28 mouse cellular contexts compared by ENCODE assay signal in genomic region chr7:44535657-44536589, GRCm38 (mm10). TPM values are rescaled to one million over a fixed set of nuclear protein-coding genes. Genes with fewer than 3 reads are reported as not detected.
DNase-seq lines count a peak whose midpoint lies in the region; ATAC-seq and TF ChIP-seq lines count a peak whose summit lies in the region.
"Had no signal": no experiment of that assay in that cellular context is flagged by ENCODE, and none has a peak within 500 bp of the region (broad histone marks: within the 10 kb centered on the region; RNA-seq: fewer than 3 reads in every experiment).

No protein-coding gene starts in this region.

- DNase-seq in cerebellum, adult 2 months, result no peak
- no peak for DNase-seq in cerebellum, postnatal 25 days
- DNase-seq in heart, postnatal 4 days, result no peak
- DNase-seq in spleen, postnatal 36 days (ENCODE audit: low spot score in 2 of 2), result peak; percentile 68 to 74
- no peak for DNase-seq in spleen, postnatal 14 days (ENCODE audit: low spot score in 2 of 2)
- DNase-seq in thymus, adult 2 months, result no peak
- DNase-seq: adrenal gland, postnatal 10 days; gastrocnemius, postnatal 25 days; kidney, adult 11 months; lung, embryonic 14.5 days; thymus, adult 18-20 months had no signal

- H3K9me3 ChIP-seq in heart, embryonic 16.5 days (replicated peaks; ENCODE audit: control insufficient read depth, low read length), result no peaks in the 10 kb centered on the region
- H3K9me3 ChIP-seq in midbrain, embryonic 15.5 days, result no peaks in the 10 kb centered on the region
- H3K9me3 ChIP-seq: forebrain, embryonic 10.5 days; G1E; heart, embryonic 10.5 days; hindbrain, embryonic 15.5 days; kidney, embryonic 15.5 days; limb, embryonic 15.5 days; midbrain, embryonic 13.5 days had no signal

- H3K27me3 ChIP-seq in cerebellum, adult 2 months (ENCODE audit: control insufficient read depth, insufficient read depth, low read length), result no peaks in the 10 kb centered on the region
- H3K27me3 ChIP-seq in heart, embryonic 16.5 days (ENCODE audit: control insufficient read depth, insufficient read depth, low read length), result no peaks in the 10 kb centered on the region
- H3K27me3 ChIP-seq in midbrain, embryonic 15.5 days (replicated peaks), result no peaks in the 10 kb centered on the region
- H3K27me3 ChIP-seq in thymus, adult 2 months (ENCODE audit: control insufficient read depth, insufficient read depth, low read length), result no peaks in the 10 kb centered on the region
- H3K27me3 ChIP-seq: hindbrain, embryonic 15.5 days; kidney, embryonic 15.5 days; limb, embryonic 15.5 days; midbrain, embryonic 13.5 days had no signal

- H3K4me2 ChIP-seq in heart, embryonic 16.5 days (ENCODE audit: low read depth, low read length), result no peak overlapping the region
- H3K4me2 ChIP-seq in midbrain, embryonic 15.5 days, result no peak overlapping the region
- H3K4me2 ChIP-seq: hindbrain, embryonic 15.5 days; kidney, embryonic 15.5 days; limb, embryonic 15.5 days; lung, embryonic 14.5 days; midbrain, embryonic 13.5 days had no signal

- TF ChIP-seq CTCF in cerebellum, adult 2 months (IDR thresholded peaks at IDR 0.05; ENCODE audit: borderline replicate concordance, insufficient read depth, low read depth, low read length), result no peak
- TF ChIP-seq CTCF in thymus, adult 2 months (IDR thresholded peaks at IDR 0.05; ENCODE audit: borderline replicate concordance, control insufficient read depth, extremely low read depth, insufficient read depth, low read length, poor library complexity), result no peak

- H3K4me1 ChIP-seq in cerebellum, adult 2 months (ENCODE audit: control insufficient read depth, insufficient read depth, low read length), result peaks cover 27% of the 10 kb centered on the region
- peaks cover 13% of the 10 kb centered on the region for H3K4me1 ChIP-seq in heart, embryonic 16.5 days (ENCODE audit: control insufficient read depth, insufficient read depth, low read length)
- H3K4me1 ChIP-seq in midbrain, embryonic 15.5 days, result no peaks in the 10 kb centered on the region
- H3K4me1 ChIP-seq in thymus, adult 2 months (replicated peaks; ENCODE audit: control insufficient read depth, insufficient read depth, low read length), result peaks cover 15% of the 10 kb centered on the region
- H3K4me1 ChIP-seq: forebrain, embryonic 10.5 days; hindbrain, embryonic 15.5 days; kidney, embryonic 15.5 days; midbrain, embryonic 13.5 days had no signal

- peak overlapping the region; percentile 14; the same call in 1 of the 2 replicates for H3K9ac ChIP-seq in heart, embryonic 16.5 days (ENCODE audit: low read length)
- no peak overlapping the region for H3K9ac ChIP-seq in midbrain, embryonic 15.5 days
- H3K9ac ChIP-seq: hindbrain, embryonic 15.5 days; kidney, embryonic 15.5 days; limb, embryonic 15.5 days; liver, embryonic 14.5 days; lung, embryonic 14.5 days; midbrain, embryonic 13.5 days had no signal

- peaks cover 42% of the 10 kb centered on the region for H3K36me3 ChIP-seq in heart, embryonic 16.5 days (ENCODE audit: control insufficient read depth, insufficient read depth)
- no peaks in the 10 kb centered on the region for H3K36me3 ChIP-seq in midbrain, embryonic 15.5 days (replicated peaks)
- peaks cover 29% of the 10 kb centered on the region for H3K36me3 ChIP-seq in thymus, adult 2 months (ENCODE audit: control insufficient read depth, insufficient read depth, low read length)

- no peak overlapping the region for H3K4me3 ChIP-seq in cerebellum, adult 2 months (replicated peaks; ENCODE audit: insufficient read depth, low read depth, low read length)
- no peak overlapping the region for H3K4me3 ChIP-seq in heart, embryonic 16.5 days (ENCODE audit: low read length)
- H3K4me3 ChIP-seq in midbrain, embryonic 15.5 days, result no peak overlapping the region
- H3K4me3 ChIP-seq in thymus, adult 2 months (ENCODE audit: control insufficient read depth, insufficient read depth, low read length), result no peak overlapping the region
- H3K4me3 ChIP-seq: forebrain, embryonic 10.5 days; heart, embryonic 10.5 days; hindbrain, embryonic 15.5 days; kidney, embryonic 15.5 days; limb, embryonic 15.5 days; midbrain, embryonic 13.5 days had no signal

- ATAC-seq in heart, embryonic 16.5 days (replicated peaks; ENCODE audit: extremely low read depth, insufficient read depth, low FRiP score), result no peak
- ATAC-seq in midbrain, embryonic 15.5 days (replicated peaks), result no peak
- ATAC-seq: CD4-positive, CD25-positive, alpha-beta regulatory T cell, adult 4 months; forebrain, embryonic 16.5 days; midbrain, embryonic 13.5 days had no signal

- WGBS in cerebellum, adult 2 months, result 87% methylated on average over 27 of the region's 27 CpGs
- 86% methylated on average over 27 of the region's 27 CpGs for WGBS in heart, embryonic 16.5 days
- WGBS in midbrain, embryonic 15.5 days, result 94% methylated on average over 27 of the region's 27 CpGs
- 92% methylated on average over 27 of the region's 27 CpGs for WGBS in thymus, adult 2 months

- TF ChIP-seq POLR2A in cerebellum, adult 2 months (IDR thresholded peaks at IDR 0.05; ENCODE audit: borderline replicate concordance, insufficient read depth, low read length), result no peak
- no peak for TF ChIP-seq POLR2A in thymus, adult 2 months (IDR thresholded peaks at IDR 0.05; ENCODE audit: control insufficient read depth, extremely low read depth, insufficient read depth, low read length, poor library complexity)

- H3K27ac ChIP-seq in cerebellum, adult 2 months (ENCODE audit: insufficient read depth, low read length), result peak overlapping the region; percentile 14; the same call in 1 of the 2 replicates
- peak overlapping the region; percentile 23; the same call in 1 of the 2 replicates for H3K27ac ChIP-seq in heart, embryonic 16.5 days (ENCODE audit: low read length)
- H3K27ac ChIP-seq in midbrain, embryonic 15.5 days, result no peak overlapping the region
- no peak overlapping the region for H3K27ac ChIP-seq in thymus, adult 2 months (ENCODE audit: control insufficient read depth, insufficient read depth, low read length)
- H3K27ac ChIP-seq: forebrain, embryonic 10.5 days; heart, embryonic 10.5 days; hindbrain, embryonic 15.5 days; kidney, embryonic 15.5 days; limb, embryonic 15.5 days; liver, embryonic 14.5 days; midbrain, embryonic 13.5 days had no signal

RNA-seq across cellular contexts. Expression of gene Spib, which starts 4.1 kb away (rescaled TPM):
- 0.16 and 0.19 TPM in 2 replicates for polyA plus RNA-seq in cerebellum, adult 2 months (2012; rRNA removed)
- 4.0 and 5.9 TPM in 2 replicates for polyA plus RNA-seq in heart, embryonic 16.5 days (2015; fragmentation: Nextera tagmentation; extraction: Ambion mirVana)
- under 1 TPM; 0.43 to 0.76 TPM for total RNA-seq in heart, postnatal 4 days (2021)
- polyA plus RNA-seq in midbrain, embryonic 15.5 days (2015; fragmentation: Nextera tagmentation; extraction: Ambion mirVana), result 0.05 TPM in 1 of 2 replicates, not detected in the other
- 40.3 and 43.3 TPM in 2 replicates for polyA plus RNA-seq in thymus, adult 2 months (2012; rRNA removed)
- total RNA-seq: G1E had no signal
- polyA plus RNA-seq: embryonic facial prominence, embryonic 11.5 days; forebrain, embryonic 10.5 days; forebrain, embryonic 16.5 days; G1E; hindbrain, embryonic 15.5 days; midbrain, embryonic 13.5 days; neural tube, embryonic 11.5 days had no signal

RNA-seq across cellular contexts. Expression of gene Mybpc2, which starts 11.5 kb away (rescaled TPM):
- polyA plus RNA-seq in cerebellum, adult 2 months (2012; rRNA removed), result 0.14 and 0.18 TPM in 2 replicates
- polyA plus RNA-seq in heart, embryonic 16.5 days (2015; fragmentation: Nextera tagmentation; extraction: Ambion mirVana), result 4.5 and 4.6 TPM in 2 replicates
- total RNA-seq in heart, postnatal 4 days (2021), result 10 to 100 TPM; 15.3 to 15.8 TPM
- polyA plus RNA-seq in midbrain, embryonic 15.5 days (2015; fragmentation: Nextera tagmentation; extraction: Ambion mirVana), result 0.19 and 0.28 TPM in 2 replicates
- polyA plus RNA-seq in thymus, adult 2 months (2012; rRNA removed), result 0.53 and 0.55 TPM in 2 replicates
- total RNA-seq: megakaryocyte, adult 5-6 weeks had no signal
- polyA plus RNA-seq: brain, embryonic 14.5 days; CD4-positive, CD25-positive, alpha-beta regulatory T cell, adult 4 months; embryonic facial prominence, embryonic 11.5 days; G1E; liver, embryonic 14.5 days; neural tube, embryonic 11.5 days had no signal

RNA-seq across cellular contexts. Expression of gene Pold1, which starts 12.7 kb away (rescaled TPM):
- 21.6 and 25.1 TPM in 2 replicates for polyA plus RNA-seq in cerebellum, adult 2 months (2012; rRNA removed)
- polyA plus RNA-seq in heart, embryonic 16.5 days (2015; fragmentation: Nextera tagmentation; extraction: Ambion mirVana), result 61.1 and 70.5 TPM in 2 replicates
- 10 to 100 TPM; 42.4 to 46.5 TPM for total RNA-seq in heart, postnatal 4 days (2021)
- polyA plus RNA-seq in midbrain, embryonic 15.5 days (2015; fragmentation: Nextera tagmentation; extraction: Ambion mirVana), result 23.8 and 25.3 TPM in 2 replicates
- 208 and 235 TPM in 2 replicates for polyA plus RNA-seq in thymus, adult 2 months (2012; rRNA removed)

RNA-seq across cellular contexts. Expression of gene Nr1h2, which starts 17.8 kb away (rescaled TPM):
- polyA plus RNA-seq in cerebellum, adult 2 months (2012; rRNA removed), result 106 and 109 TPM in 2 replicates
- polyA plus RNA-seq in heart, embryonic 16.5 days (2015; fragmentation: Nextera tagmentation; extraction: Ambion mirVana), result 64.3 and 73.5 TPM in 2 replicates
- total RNA-seq in heart, postnatal 4 days (2021), result 10 to 100 TPM; 45.5 to 47.2 TPM
- polyA plus RNA-seq in midbrain, embryonic 15.5 days (2015; fragmentation: Nextera tagmentation; extraction: Ambion mirVana), result 61.1 and 66.6 TPM in 2 replicates
- polyA plus RNA-seq in thymus, adult 2 months (2012; rRNA removed), result 302 and 308 TPM in 2 replicates

RNA-seq across cellular contexts. Expression of gene Napsa, which starts 36.3 kb away (rescaled TPM):
- polyA plus RNA-seq in cerebellum, adult 2 months (2012; rRNA removed), result 0.26 and 0.43 TPM in 2 replicates
- 2.8 and 11.6 TPM in 2 replicates for polyA plus RNA-seq in heart, embryonic 16.5 days (2015; fragmentation: Nextera tagmentation; extraction: Ambion mirVana)
- total RNA-seq in heart, postnatal 4 days (2021), result under 1 TPM; 0.50 to 0.59 TPM
- 1.1 and 1.4 TPM in 2 replicates for polyA plus RNA-seq in midbrain, embryonic 15.5 days (2015; fragmentation: Nextera tagmentation; extraction: Ambion mirVana)
- 28.0 and 32.0 TPM in 2 replicates for polyA plus RNA-seq in thymus, adult 2 months (2012; rRNA removed)
- total RNA-seq: left cerebral cortex, adult 8-10 months had no signal

Comparison
In these comparisons a context has a peak if more than half of its experiments do, and no peak if none do; other contexts are left out.
1. DNase-seq: peak in spleen, postnatal 36 days (2 of 2); none in cerebellum, adult 2 months (0 of 2), cerebellum, postnatal 25 days (0 of 2), heart, postnatal 4 days (single experiment), spleen, postnatal 14 days (0 of 2) and thymus, adult 2 months (single experiment).
2. H3K27ac ChIP-seq: peak in cerebellum, adult 2 months (single experiment) and heart, embryonic 16.5 days (single experiment); none in midbrain, embryonic 15.5 days (single experiment) and thymus, adult 2 months (single experiment).